Mouse (Mus musculus) T-helper 2 cell (primary cell): ENCODE data around the gene Rasa3.

Experiments
- in situ Hi-C: fragments of 300-600 bp; cut with MboI, MseI; formaldehyde crosslinking; loops from one replicate; pipeline ENCODE4 v1.15.1; 2025; ENCODE audit warnings: high pct_unique_total_duplicates

The Rasa3 gene

DNA sequence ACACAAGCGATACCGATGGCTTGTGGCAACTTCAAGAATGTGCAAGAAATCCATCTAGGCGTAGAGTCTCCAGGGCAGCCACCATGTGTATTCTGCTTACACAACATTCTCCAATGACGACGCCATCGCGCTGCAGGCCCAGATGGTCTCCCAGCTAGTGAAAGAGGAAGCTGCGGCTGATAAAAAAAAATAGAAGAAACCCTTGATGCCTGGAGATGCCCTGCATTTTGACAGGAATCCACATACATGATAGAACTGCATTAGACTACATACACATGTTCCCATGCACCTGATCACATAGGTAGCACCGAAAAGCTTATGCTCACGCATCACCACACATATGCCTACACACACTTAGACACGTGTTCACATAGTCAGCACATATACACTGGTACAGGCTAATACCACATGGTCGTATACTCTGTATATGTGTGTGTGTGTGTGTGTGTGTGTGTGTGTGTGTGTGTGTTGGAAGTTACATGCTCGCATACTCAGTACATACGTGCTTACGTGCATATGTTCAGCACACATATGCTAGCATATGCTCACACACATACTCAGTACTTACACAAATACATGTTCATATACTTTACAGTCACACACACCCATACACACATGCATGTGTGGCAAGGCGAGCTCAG lies 8.4 kb upstream of the Rasa3 start:
- in situ Hi-C loops: no loop called here

DNA sequence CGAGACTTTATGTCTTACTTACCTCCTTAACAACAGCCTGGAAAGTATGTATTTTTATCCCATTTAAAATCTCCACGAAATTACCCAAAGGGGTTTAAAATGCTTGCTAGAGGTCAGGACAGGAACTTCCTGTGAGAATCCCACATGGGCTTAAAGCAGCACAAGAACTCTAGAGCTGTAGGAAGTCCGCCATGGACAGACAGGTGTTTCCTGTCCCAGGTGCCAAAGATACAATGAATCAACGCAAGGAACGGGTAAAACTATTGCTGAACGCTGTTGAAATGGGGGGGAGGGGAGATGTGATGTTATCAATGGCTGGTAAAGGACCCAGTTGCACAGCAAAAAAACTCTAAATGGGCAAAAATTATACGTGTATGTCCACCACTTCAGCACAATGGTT lies 6.7 kb upstream of the Rasa3 start:
- in situ Hi-C loops: no loop called here

DNA sequence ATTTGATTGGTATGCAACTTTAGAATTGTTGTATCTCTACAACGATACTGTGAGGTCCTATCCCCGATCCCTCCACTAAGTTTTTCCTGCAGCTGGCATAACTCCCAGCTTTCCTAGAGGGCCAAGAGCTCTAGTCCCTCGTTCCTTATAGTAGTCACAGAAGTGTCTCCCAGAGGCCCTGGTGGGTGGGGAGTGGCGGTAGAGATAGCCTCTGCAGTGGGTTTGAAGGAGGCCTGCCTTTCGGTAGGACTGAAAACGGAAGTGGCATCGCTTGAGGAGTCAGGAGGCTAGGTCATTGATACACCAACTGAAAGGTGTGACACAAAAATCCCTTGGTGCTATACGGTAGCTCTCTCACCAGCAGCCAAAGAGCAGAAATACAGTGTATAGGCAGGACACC lies 779 bp upstream of the Rasa3 start:
- in situ Hi-C loops: loop anchor here (5.0 to 10.0 kb wide), 3 partner anchors 76 to 1297 kb away; partner anchors contain the start of gene Grtp1

DNA sequence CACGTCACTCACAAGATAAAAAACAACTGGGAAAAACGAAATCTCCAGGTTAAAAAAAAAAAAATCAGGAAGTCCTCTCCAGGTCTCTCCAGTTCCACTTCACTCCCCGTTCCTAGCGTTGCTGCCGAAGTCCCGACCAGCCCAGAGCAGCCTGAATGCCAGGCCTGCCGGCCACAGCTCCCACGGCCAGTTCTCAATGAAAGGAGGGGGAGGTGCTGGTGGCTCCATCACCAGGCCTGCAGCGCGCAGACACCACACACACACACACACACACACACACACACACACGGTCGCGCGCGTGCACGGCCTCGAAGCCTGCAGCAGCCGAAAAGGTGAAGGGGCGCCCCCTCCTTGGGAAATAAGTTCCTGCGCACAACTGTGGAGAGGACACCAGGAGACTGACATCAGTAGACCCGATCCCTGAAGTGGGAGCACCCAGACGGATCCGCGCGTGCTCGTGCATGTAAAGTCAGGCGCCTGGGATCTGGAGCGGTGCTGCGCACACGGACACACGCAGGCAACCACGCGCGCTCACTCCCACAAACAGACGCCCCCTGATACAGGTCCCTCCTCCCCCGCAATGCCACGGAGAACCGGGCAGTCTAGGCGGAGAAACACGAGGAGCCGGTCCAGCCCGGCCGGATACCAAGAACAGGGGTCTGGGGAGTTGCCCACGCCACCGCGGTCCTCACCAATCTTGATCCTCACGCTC lies 546 bp downstream of the Rasa3 start:
- in situ Hi-C loops: loop anchor here (5.0 to 10.0 kb wide), 3 partner anchors 75 to 1298 kb away; partner anchors contain the start of gene Grtp1

DNA sequence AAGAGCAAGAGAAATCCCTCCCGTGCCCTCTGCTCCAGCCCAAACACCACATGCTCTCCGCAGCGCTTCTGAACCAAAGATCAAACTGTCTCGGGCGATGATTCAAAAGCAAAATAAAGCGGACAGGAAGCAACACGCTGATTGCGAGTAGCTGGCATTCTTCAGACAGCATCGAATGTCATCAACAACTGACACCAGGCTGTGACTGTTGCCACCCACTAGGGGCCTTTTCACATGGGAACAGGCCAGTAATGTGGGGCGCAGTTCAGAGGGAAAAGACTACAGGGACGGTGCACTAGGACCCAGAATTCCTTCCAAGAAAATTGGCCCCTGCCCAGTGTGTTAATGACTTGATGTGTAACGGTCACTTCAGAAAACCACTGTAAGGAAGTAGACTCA lies 1.1 kb downstream of the Rasa3 start:
- in situ Hi-C loops: loop anchor here (5.0 to 10.0 kb wide), 3 partner anchors 74 to 1298 kb away; partner anchors contain the start of gene Grtp1

DNA sequence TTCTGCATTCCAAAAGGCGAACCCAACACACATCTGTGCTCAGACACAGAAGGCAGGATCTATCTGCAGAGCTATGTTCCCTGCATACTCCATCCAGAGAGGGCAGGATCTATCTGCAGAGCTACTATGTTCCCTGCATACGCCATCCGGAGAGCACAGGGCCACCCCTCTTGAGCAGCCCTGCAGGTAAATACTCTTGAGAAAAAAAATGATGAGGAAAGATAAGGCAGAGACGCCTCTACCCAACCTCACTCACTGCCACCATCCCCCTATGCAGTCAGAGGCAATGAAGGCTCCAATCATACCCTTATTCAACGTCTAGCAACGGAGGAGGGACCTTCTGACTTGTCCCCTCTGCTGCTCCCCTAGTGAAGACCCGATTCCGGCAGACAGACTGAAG lies 1.9 kb downstream of the Rasa3 start:
- in situ Hi-C loops: loop anchor here (5.0 to 10.0 kb wide), 3 partner anchors 73 to 1299 kb away; partner anchors contain the start of gene Grtp1

DNA sequence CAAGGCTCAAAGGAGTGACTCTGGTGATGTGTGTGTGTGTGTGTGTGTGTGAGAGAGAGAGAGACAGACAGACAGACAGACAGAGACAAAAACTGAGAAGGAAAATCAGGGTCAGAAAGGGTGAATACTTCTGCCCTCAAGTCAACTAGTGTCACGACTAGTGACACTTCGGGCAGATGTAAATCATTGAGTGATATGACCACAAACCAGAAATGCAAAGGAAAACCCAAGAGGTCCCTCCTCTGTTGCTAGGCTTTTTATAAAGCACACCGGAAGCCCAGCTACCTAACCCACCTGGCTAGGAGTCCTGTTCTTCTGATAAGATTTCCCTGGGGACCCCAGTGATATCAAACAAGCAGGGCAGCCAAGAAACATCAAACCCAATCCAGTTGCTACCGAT lies 2.3 kb downstream of the Rasa3 start:
- in situ Hi-C loops: loop anchor here (5.0 to 10.0 kb wide), 3 partner anchors 73 to 1300 kb away; partner anchors contain the start of gene Grtp1

DNA sequence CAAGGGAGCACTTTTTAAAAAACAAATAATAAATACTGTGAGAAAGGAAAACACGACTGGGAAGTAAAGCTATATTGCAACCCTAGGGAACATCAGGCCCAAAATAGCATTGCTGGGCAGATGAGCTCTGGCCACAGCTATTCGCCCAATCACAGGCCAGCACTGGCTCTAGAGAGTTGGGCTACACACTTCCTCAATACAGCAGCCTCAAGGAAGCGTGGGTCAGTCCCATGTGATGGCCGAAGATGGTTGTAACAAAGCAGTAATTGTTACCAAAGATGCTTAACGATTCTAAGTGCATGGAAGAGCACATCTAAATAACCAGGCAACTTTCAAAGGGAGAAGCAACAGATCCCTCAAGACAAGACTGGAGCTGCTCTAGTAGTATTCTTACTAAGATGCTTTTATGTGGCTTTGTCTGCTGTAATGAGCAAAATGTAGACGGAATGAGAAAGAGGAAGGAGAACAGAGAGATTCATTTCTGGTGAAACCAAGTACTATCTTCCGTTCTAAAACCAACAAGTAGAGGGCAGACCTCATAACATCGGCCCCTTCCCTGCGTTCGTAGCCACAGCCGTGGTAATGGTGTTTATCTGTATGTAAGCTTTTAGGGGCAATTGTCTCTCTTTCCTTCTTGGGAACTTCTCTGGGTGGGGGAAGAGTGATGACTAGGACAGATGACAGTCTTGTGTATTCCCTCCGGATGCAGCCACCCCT lies 3.0 kb downstream of the Rasa3 start:
- in situ Hi-C loops: loop anchor here (5.0 to 10.0 kb wide), 3 partner anchors 72 to 1300 kb away; partner anchors contain the start of gene Grtp1

DNA sequence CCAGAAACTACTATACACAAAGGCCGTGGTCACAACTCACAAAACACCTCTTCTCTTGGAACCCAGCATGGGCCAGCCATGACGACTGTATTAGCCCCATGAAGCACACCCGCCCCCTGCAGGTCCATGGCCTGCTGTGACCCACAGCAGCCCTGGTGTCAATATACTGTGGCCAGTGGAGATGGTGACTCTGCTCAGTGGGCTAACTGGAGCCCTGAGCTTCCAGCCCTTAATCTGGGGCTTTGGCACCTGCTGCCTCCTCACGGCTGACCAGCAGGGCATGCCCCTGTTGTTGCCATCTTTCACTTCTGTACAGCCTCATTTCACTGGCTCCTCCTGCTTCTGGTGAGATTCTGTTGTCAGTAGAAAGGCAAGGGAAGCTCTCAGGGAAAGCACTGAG lies 4.2 kb downstream of the Rasa3 start:
- in situ Hi-C loops: loop anchor here (10.0 kb wide), 2 partner anchors 468 to 1302 kb away; partner anchors contain the start of gene Grtp1

DNA sequence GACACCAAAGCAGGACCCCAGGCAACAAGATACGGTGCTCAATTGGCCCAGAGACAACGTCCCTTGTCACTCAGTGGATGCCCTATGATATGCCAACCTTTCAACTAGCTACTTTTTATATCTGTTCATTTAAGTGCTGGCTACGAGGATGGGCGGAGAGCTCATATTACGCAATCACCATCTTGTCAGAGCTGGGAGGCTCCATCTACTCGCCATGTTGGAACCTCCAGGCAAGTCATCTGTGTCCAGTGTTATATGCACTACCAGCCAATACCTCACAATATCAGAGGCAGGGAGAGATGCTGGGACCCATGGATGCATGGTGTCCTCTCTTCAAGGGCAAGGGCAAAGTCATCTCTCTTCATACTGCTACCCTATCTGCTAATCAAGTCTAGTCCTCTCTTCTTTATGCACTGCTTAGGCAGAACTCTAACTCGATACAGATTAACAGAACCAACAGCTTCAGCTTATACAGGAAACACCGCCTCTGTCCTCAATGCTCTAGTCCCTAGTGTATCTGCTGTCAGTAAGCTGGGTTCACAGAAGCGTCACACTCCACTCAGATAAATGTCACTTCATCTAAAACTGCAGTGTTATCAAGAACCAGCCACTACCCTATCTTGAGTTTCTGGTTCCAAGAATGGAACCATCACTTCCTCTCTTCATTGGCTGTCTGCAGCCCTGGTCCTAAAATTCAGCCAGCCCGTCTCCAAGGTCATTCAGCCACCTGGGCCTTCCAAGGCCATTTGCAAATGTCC lies 6.0 kb downstream of the Rasa3 start:
- in situ Hi-C loops: loop anchor here (10.0 kb wide), 2 partner anchors 467 to 1303 kb away; partner anchors contain the start of gene Grtp1

DNA sequence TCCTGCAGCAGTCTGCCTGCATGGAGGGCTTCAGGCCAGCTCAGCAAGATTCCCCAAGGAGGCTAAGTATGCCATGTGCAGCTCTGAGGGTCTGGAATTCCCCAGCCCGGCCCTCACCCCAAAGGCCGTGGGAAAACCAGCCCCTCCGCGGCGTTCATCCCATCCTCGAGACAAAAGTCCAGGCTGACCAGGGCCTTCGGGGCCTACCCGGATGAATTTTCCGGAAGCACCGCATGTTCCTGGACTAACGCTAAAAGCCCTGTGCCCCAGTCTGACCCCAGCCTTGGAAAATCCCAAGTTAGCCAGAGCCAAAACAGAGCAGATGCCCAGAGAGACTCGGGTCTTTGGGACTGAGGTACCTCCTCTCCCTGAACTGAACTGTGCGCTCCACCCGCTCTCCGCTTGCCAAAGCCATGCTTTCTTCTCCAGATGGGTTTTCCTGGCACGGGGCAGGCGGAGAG lies 7.4 kb downstream of the Rasa3 start:
- in situ Hi-C loops: loop anchor here (10.0 kb wide), 2 partner anchors 465 to 1305 kb away; partner anchors contain the start of gene Grtp1

DNA sequence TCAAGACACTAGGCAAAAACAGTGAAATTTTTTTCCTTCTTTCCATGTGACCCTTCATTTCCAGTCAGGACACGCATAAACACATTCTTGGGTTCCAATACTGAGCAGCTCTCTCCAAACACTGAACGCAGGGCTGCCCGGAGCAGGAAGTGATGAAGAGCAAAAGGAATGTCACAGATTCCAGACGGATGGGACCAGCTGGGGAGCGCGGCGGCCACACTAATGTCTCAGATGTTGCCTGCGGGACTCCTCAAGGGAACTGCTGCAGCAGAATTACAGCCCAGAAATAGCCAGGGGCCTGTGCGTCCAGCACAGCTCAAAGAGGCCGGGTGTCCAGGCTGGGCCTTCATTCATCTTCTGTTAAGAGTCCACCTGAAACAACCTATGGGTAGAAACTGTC lies 9.0 kb downstream of the Rasa3 start:
- in situ Hi-C loops: no loop called here

DNA sequence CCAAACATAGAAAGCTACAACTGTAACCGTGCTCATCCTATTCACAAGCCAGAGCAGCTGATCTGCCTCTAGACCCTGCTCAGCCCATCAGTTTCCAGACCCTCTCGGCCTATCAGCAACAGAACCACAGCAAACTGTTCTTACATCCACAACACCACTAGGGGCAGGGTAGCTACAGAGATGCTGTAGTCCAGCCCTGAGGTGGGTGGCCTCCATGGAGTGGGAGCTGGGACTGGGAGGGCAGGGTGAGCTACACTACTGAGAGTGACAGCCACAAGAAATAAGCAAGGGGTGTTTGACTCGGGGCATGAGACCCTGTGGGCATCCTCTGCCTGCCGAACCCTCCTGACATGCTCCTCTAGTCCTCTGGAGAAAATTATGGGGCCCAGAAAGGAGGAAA lies 9.5 kb downstream of the Rasa3 start:
- in situ Hi-C loops: no loop called here

DNA sequence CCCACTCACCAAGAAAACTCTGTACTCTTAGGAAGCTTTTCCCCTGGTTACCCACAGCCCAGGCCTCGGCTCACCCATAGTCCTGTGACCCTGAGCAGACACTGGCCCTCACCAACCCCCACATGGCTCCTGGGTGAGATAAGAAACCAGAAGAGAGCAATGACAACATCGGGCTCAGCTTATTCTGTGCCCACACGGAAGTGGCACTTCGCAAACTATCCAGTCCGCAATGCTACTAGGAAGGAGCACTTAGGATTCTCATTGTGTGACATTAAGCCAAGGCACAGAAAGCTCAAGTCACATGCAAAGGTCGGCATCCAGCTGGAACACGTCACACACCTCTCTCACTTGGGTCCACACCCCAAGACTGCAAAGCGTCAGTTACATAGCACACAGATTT lies 11.5 kb downstream of the Rasa3 start:
- in situ Hi-C loops: no loop called here

DNA sequence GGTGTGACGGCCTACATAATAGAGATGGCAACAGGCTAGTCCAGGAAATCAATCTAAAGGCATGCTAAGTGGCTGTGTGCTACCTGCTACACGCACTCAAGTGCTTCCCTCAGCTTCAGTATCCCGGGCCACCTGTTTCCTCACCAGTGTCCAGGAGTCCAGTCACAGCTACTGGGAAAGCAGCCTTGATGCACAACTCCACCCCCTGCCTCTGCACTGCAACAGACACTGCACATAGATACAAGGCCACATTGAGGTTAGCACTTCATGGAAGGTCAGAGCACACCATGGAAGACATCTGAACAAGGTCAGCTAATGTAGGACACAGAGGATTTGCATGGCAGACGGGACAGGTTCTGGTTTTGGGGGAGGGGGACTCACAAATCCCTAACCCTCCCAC lies 11.9 kb downstream of the Rasa3 start:
- in situ Hi-C loops: no loop called here

DNA sequence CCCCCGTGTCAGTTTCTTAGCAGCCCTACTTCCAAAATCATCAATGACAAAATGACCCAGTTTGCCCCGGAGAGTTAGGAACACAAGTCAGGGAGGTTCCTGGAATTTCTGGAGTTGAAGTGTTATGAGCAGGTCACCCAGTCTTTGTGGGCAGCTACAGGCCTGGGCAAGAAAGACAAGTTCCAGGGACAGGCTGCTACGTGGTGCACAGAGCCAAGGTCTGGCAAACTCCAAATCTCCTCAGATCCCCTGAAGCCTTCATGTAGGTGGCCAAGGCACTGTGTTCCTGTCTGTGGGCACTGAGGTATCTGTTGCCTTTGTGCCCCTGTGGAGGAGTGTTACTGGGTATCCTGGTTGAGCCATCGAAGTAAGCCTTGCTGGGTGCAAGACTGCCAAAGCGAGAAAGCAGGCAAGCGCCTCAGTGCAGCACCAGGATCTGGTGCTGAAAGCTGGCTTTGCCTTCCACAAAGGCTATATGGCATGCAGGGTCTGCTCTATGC lies 12.6 kb downstream of the Rasa3 start:
- in situ Hi-C loops: no loop called here

DNA sequence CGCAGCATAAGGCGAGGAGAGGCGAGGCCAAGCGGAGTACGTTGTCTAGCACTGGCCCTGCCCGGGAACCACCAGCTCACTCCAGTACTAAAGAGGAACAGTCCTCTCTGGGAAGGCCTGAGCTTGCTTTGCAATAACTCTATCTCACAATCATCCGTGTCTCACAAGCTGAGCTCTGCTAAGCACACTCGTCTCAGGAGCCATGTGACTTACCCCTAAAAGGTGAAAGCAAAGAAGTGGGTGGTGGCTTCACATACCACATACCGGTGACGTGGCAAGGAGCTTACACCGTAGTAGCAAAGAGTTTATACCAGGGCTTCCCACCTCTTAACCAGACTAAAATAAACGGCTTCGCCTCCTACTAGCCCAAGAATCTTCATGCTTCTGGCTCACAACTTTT lies 17.1 kb downstream of the Rasa3 start:
- in situ Hi-C loops: no loop called here

DNA sequence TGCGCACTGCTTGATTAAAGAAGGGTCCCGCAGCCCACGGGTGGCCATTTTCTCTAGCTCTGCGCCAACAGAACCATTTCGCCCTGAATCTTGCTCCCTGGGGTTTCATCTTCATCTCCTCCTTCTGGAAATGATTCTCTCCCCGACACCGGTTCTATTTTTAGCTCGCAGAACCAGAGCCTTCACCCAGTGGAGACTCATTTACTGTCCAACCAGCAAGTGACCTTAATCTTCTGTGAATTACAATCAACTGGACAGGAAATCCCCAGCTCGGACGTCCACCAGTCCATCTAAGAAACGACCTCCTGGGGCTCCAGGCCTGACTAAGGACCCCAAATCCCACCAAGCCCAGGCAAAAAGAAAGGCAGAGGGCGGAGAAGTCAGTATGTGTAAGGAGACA lies 19.9 kb downstream of the Rasa3 start:
- in situ Hi-C loops: loop anchor here (10.0 kb wide), 2 partner anchors 53 to 1077 kb away; no protein-coding TSS in a partner anchor

DNA sequence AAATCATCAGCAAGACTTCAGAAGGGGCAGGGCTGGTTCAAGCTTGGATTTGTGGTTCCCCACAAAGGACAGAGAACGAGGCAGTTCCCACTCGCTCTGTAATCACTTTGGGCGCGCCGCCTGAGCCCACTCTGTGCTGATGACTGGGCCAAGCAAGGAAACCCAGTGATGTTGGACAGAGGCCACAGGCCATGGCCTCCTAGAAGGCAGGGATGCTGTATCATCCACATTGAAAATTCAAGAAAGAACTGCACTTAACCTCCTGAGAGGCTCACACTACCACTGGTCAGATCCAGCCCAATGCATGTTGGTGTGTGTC lies 22.4 kb downstream of the Rasa3 start:
- in situ Hi-C loops: loop anchor here (10.0 kb wide), 2 partner anchors 50 to 1080 kb away; no protein-coding TSS in a partner anchor

DNA sequence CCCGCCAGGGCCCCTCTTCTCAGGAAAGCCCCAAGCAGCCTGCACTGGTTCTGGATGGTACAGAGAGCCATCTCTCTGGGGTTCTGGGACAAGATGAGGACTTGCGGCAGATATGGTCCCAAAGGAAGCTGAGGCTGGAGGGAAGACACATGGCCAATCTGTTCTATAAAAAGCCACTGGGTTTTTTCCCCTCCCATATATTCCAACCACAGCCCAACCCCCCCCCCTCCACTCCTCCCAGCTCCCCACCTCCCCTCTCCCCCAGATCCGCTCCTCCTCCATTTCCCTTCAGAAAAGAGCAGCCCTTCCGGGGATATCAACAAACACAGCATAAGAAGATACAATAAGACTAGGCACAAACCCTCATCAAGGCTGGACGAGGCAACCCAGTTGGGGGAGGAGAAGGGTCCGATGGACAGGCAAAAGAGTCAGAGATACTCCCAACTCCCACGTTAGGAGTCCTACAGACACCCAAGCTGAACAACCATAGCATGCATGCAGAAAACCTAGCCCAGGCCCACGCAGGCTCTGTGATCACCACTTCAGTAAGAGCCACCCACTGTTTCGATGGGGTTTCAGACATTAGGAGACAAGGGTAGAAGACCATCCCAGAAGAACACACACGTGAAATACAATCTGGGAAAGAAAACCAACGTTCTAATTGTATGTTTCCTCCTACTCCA lies 22.9 kb downstream of the Rasa3 start:
- in situ Hi-C loops: loop anchor here (10.0 kb wide), 2 partner anchors 50 to 1080 kb away; no protein-coding TSS in a partner anchor
